Mouse (Mus musculus): ENCODE data around the gene Ankdd1b.

DNA sequence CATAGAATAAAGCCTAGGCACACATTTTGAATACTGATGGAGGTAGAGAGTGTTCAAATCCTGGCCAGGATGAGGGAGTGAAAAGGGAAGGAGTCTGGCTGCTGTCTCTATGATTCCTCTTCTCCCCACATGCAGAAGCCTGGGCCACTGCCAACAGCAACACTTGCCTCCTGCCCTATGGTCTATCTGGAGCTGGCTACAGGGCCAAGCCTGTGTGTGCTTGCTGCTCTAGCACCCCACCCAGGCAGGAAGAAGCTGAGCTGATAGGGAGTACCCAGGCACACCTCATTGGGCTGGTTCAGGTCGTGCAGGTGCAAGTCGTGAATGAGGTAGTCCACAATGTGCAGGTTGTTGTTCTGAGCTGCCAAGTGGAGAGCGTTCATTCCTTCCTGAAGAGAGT, 16.7 kb downstream of the Ankdd1b start:
- TF ChIP-seq CTCF (IDR thresholded peaks at IDR 0.05; ENCODE audit: low read depth, low read length), result no peak
- no peak for TF ChIP-seq POLR2A (IDR thresholded peaks at IDR 0.05; ENCODE audit: borderline replicate concordance, low read depth, low read length)

Measured in bone marrow macrophage, adult 2 months (primary cell).